Mouse (Mus musculus) activated CD4-positive, CD25-positive, alpha-beta regulatory T cell, adult 4 months (primary cell): ENCODE data around the gene Ypel3. TPM values are rescaled to one million over a fixed set of nuclear protein-coding genes. Genes with fewer than 3 reads are reported as not detected.

ENCODE experiments used
- ATAC-seq: one replicate; pipeline ENCODE4 v1.8.0; 2017
- polyA plus RNA-seq, 2 experiments: library from polyadenylated mRNA; unstranded; fragments of 100-300 nt; shearing (Covaris generic); gene quantifications; one replicate each; pipeline ENCODE4 v1.2.1; 2017

Gene Ypel3
- polyA plus RNA-seq, 2 experiments from 2014 or later = 101 to 105 TPM

GRCm38 (mm10) chr7:126817595-126817994 is 40.8 kb downstream of the Ypel3 start:
- ATAC-seq = no peak

GRCm38 (mm10) chr7:126818818-126819217 is 42.1 kb downstream of the Ypel3 start:
- no peak for ATAC-seq

GRCm38 (mm10) chr7:126821835-126822511 is 45.2 kb downstream of the Ypel3 start:
- peak; percentile 54 for ATAC-seq

- ATAC-seq = no peak
These were observed 46.0 kb downstream of the Ypel3 start for GRCm38 (mm10) chr7:126822741-126823140.

DNA sequence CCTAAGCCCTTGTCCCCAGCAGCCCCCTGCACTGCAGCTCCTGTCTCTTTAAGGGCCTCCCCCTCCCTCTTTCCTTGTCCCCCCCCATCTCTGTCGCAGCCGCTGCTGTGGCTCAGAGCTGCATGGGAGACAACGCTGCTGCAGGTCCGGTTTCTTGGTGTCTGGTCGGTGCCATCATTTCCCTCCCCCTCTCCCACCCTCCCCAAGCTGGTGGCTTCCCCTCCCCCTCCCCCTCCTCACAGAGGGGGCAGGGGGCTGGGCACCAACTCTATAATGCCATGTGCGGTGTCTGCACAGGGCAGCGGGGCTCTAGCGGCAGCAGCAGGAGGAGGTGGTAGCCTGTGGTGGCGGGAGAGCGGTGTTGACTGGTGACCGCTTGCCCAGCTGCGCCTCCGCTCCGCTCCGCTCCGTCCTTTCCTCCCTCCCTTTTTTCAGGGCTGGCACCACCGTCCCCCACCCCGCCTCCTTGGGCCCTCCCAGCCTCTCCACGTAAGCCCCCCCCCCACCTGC is 46.5 kb downstream of the Ypel3 start:
- ATAC-seq = no peak

- no peak for ATAC-seq
These were observed 47.2 kb downstream of the Ypel3 start for GRCm38 (mm10) chr7:126823940-126824339.

DNA sequence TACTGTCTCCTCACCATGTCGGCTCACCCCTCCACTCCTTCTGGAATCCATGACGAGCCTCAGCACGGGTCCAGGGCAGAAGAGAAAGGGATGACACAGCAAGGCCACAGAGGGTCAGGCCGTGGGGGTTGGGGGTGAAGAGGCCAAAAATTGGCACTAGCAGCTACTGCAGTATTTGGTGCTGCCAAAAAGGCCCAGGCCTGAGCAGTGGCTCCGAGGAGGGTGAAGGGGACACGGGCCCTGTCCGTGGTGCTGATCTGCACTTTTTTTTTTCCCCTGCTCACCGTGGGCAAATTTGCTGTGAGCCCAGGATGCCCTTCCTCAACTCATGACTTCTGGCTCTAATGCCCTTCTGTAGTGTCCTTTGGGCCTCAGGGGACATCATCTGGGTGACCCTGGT is 48.6 kb downstream of the Ypel3 start:
- ATAC-seq = no peak

- no peak for ATAC-seq
These were observed 49.2 kb downstream of the Ypel3 start for GRCm38 (mm10) chr7:126825952-126826351.

Other genes starting within 250 kb of the Ypel3 start
- gene Eif3c, start 210.5 kb upstream of the Ypel3 start, polyA plus RNA-seq = 100 to 1,000 TPM; 207 to 260 TPM
- gene Apobr, start 192.0 kb upstream of the Ypel3 start, polyA plus RNA-seq = under 1 TPM; 0.80 to 0.98 TPM
- gene Cln3, start 191.1 kb upstream of the Ypel3 start, polyA plus RNA-seq = 10 to 100 TPM; 42.7 to 46.2 TPM
- not detected for gene Il27, start 182.0 kb upstream of the Ypel3 start, polyA plus RNA-seq
- under 1 TPM in 1 of 2 experiments, not detected in 1; 0.54 TPM for gene Nupr1, start 146.1 kb upstream of the Ypel3 start, polyA plus RNA-seq
- gene Sgf29, start 127.6 kb upstream of the Ypel3 start, polyA plus RNA-seq = 100 to 1,000 TPM in 1 of 2 experiments, 10 to 100 TPM in 1; 73.9 to 103 TPM
- under 1 TPM in 1 of 2 experiments, not detected in 1; 0.42 TPM for gene Sult1a1, start 100.5 kb upstream of the Ypel3 start, polyA plus RNA-seq
- gene Bola2, start 81.6 kb upstream of the Ypel3 start, polyA plus RNA-seq = 100 to 1,000 TPM in 1 of 2 experiments, 10 to 100 TPM in 1; 90.0 to 201 TPM
- gene Slx1b, start 81.2 kb upstream of the Ypel3 start, polyA plus RNA-seq = 10 to 100 TPM in 1 of 2 experiments, 1 to 10 TPM in 1; 9.7 to 10.0 TPM
- gene Coro1a, start 69.2 kb upstream of the Ypel3 start, polyA plus RNA-seq = 1,000 to 10,000 TPM; 2,153 to 2,681 TPM
- gene Mapk3, start 17.4 kb upstream of the Ypel3 start, polyA plus RNA-seq = 10 to 100 TPM; 12.7 to 22.3 TPM
- gene Gdpd3, start 10.6 kb upstream of the Ypel3 start, polyA plus RNA-seq = 100 to 1,000 TPM; 144 to 253 TPM
- 1 to 10 TPM; 2.7 to 2.8 TPM for gene Tbx6, start 4.5 kb downstream of the Ypel3 start, polyA plus RNA-seq
- 100 to 1,000 TPM; 133 to 149 TPM for gene Ppp4c, start 15.5 kb downstream of the Ypel3 start, polyA plus RNA-seq
- gene Fam57b, start 20.7 kb downstream of the Ypel3 start, polyA plus RNA-seq = not detected
- gene 4930451I11Rik, start 54.7 kb downstream of the Ypel3 start, polyA plus RNA-seq = not detected
- gene Doc2a, start 70.5 kb downstream of the Ypel3 start, polyA plus RNA-seq = not detected
- 10 to 100 TPM; 10.5 to 18.4 TPM for gene Hirip3, start 85.0 kb downstream of the Ypel3 start, polyA plus RNA-seq
- gene Ino80e, start 85.4 kb downstream of the Ypel3 start, polyA plus RNA-seq = 10 to 100 TPM; 54.8 to 82.2 TPM
- gene Taok2, start 107.7 kb downstream of the Ypel3 start, polyA plus RNA-seq = 10 to 100 TPM; 16.8 to 19.5 TPM
- 10 to 100 TPM; 43.7 to 56.1 TPM for gene Tmem219, start 146.0 kb downstream of the Ypel3 start, polyA plus RNA-seq
- gene Kctd13, start 151.9 kb downstream of the Ypel3 start, polyA plus RNA-seq = 1 to 10 TPM; 7.7 to 8.4 TPM
- under 1 TPM in 1 of 2 experiments, not detected in 1; 0.46 TPM for gene Asphd1, start 172.6 kb downstream of the Ypel3 start, polyA plus RNA-seq
- gene Sez6l2, start 173.6 kb downstream of the Ypel3 start, polyA plus RNA-seq = under 1 TPM; 0.17 to 0.58 TPM
- 100 to 1,000 TPM; 119 to 136 TPM for gene Cdipt, start 199.0 kb downstream of the Ypel3 start, polyA plus RNA-seq
- gene Cdiptos, start 199.1 kb downstream of the Ypel3 start, polyA plus RNA-seq = 1 to 10 TPM in 1 of 2 experiments, under 1 TPM in 1; 0.37 to 1.5 TPM
- gene Mvp, start 237.7 kb downstream of the Ypel3 start, polyA plus RNA-seq = 10 to 100 TPM; 12.5 to 18.3 TPM
- not detected for gene Pagr1b, start 239.5 kb downstream of the Ypel3 start, polyA plus RNA-seq
- gene Pagr1a, start 240.4 kb downstream of the Ypel3 start, polyA plus RNA-seq = 10 to 100 TPM; 39.6 to 56.7 TPM
- gene Gm42742, start 244.1 kb downstream of the Ypel3 start, polyA plus RNA-seq = 10 to 100 TPM; 26.4 to 31.8 TPM
- 1 to 10 TPM in 1 of 2 experiments, not detected in 1; 2.1 TPM for gene Prrt2, start 244.3 kb downstream of the Ypel3 start, polyA plus RNA-seq